Mouse (Mus musculus) brown adipose tissue, adult 24 weeks (tissue): ENCODE results near the gene B230104I21Rik. TPM values are rescaled to one million over a fixed set of nuclear protein-coding genes. Genes with fewer than 3 reads are reported as not detected.

ENCODE experiments used
- H3K27ac ChIP-seq: fragments of 200-500 bp; replicated peaks from 2 replicates; pipeline ENCODE4 v1.5.1; 2012; ENCODE audit warnings: low read depth, mild to moderate bottlenecking, low read length
- H3K4me1 ChIP-seq: fragments of 200-500 bp; 2 replicates; pipeline ENCODE4 v1.6.1; 2012; ENCODE audit warnings: low read length, mixed read lengths; ENCODE audit not compliant: control insufficient read depth, insufficient read depth, insufficient read length
- H3K4me3 ChIP-seq: fragments of 200-500 bp; 2 replicates; pipeline ENCODE4 v1.5.1; 2012; ENCODE audit warnings: low read depth, mild to moderate bottlenecking, low read length, moderate library complexity; ENCODE audit not compliant: insufficient read depth
- polyA plus RNA-seq: library from polyadenylated mRNA; stranded (reverse); fragments of >200 nt; gene quantifications from 2 replicates; pipeline ENCODE4 v1.2.4, GENCODE M21; 2012; ENCODE audit not compliant: missing spikeins, insufficient read depth, insufficient read length

The B230104I21Rik gene
- not detected in 2 replicates for polyA plus RNA-seq

DNA sequence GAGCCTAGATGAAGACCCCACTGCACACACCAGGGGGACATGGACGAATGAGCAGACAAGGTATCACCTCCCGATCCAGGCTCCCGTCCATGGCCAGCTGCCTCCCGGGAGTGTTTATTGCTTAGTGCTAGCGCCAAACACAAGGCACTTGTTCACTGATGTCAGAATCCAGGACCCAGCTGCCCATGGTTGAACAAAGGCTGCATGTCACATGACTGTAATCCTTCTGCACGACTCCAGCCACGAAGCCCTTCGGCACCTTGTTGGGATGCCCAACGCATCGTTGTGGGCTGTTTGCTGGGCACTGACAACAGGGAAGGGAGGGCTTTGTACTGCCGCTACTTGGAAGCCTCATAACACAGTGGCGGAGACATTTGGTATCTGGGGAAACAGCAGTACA is at the start of gene B230104I21Rik:
TSS of gene B230104I21Rik (plus strand) at position 367 of the 400 bp plus-strand sequence.
- Histone ChIP-seq H3K4me3 (peak within 1 kb of the TSS; percentile 54), H3K27ac (peak within 1 kb of the TSS; percentile 96), H3K4me1 (peaks cover 16% of the 10 kb centered on the region)

DNA sequence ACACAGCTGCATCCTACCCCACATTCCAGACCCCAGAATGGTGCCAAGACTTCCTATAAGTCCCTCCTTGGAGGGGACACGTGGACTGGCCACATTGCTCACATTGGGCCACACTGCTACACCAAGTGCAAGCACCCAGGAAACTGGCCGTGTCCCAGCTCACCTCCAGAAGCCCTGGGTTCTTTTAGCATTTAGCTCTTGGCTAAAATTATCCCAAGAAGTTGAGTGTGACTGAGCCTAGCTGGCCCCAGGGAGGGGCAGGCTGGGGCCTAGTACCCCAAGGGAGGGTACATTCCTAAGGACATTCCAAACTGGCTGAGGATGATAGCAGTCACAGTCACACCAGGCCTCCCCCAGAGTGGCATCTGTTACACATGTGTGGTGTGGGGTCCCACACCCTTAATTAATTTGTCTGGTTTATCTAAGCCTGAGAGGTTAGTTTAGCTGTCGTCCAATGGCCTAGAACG is 42.2 kb upstream of the B230104I21Rik start:
- Histone ChIP-seq H3K4me3 (no peak overlapping the region), H3K27ac (no peak overlapping the region), H3K4me1 (no peaks in the 10 kb centered on the region)

DNA sequence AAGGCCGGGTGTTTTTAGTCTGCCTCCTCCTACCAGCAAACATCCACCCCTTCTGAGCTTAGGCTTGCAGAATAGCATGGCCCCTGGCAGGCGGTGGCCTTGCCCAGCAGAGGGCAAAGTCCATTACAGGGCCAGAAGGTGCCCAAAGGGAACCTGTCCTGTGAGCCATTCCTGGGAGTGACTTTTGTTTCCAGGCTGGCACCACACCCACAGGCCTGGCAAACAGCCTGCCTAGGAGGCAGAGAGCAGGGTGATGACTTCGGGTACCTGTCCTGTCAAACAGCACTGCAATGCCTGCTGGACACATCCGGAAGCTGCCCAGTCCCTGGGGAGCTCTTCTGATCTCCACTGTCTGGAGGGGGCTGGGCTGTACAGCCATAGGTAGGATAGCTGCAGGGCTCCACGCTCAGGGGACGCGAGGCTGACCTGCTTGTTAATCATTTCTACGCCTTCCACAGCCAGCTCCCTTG is 41.6 kb upstream of the B230104I21Rik start:
- no peaks in the 10 kb centered on the region for H3K4me1 ChIP-seq
- H3K4me3 ChIP-seq: no peak overlapping the region
- H3K27ac ChIP-seq: no peak overlapping the region

DNA sequence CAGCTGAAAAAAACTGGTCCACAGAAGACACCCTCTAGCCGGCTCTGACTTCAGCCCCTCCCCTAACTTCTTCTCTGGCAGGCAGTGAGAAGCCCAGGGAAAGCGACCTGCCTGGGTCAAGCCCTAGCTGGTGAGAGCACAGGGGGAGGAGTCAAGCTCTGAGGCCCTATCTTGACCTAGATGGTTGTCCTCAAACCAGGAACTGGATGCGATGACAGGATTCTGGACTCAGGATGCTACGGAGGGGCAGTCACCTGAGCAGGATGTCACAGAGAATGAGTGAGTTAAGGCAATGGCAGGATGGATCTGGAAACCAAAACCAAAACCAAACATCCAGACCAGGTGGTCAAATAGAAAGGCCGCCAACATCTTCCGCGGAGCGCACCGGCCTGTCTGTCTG is 38.2 kb upstream of the B230104I21Rik start:
- Histone ChIP-seq H3K27ac (no peak overlapping the region), H3K4me1 (no peaks in the 10 kb centered on the region), H3K4me3 (no peak overlapping the region)

DNA sequence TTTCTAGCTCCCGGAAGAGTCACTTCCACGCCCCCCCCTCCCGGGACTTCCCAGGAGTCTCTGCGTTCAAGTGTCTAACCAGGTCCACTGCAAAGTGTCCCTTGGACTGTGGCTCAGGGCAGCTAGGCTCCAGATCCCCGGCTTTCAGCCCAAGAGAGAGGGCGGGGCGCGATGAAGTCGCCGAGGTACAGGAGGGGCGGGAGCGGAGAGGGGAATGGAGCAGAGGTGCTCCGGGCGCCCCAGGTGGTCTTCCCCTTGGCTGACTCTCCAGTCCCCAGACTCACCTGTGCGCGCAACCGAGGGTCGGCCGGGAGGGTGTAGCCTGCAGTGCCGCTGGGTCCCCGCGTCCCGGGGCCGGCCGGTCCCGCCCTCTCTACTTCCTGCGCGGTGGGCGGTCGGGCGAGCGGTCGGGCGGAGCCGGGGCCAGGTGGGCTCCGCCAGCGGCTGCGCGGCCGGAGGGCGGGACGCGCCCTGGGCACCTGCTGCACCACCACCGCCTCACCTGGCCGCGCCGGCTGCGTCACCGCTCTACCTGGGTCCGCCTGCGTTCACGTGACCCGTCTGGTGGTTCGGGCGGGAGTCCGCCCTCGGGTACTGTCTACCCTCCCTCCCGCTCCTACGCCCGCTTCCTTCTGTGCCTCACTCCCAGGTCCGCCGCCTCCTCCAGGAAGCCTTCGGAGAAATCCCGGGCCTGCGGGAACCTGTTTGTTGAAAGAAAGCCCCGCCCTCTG is 36.2 kb upstream of the B230104I21Rik start:
- H3K4me3 ChIP-seq: peak overlapping the region; percentile 38
- H3K4me1 ChIP-seq: no peaks in the 10 kb centered on the region
- no peak overlapping the region for H3K27ac ChIP-seq

DNA sequence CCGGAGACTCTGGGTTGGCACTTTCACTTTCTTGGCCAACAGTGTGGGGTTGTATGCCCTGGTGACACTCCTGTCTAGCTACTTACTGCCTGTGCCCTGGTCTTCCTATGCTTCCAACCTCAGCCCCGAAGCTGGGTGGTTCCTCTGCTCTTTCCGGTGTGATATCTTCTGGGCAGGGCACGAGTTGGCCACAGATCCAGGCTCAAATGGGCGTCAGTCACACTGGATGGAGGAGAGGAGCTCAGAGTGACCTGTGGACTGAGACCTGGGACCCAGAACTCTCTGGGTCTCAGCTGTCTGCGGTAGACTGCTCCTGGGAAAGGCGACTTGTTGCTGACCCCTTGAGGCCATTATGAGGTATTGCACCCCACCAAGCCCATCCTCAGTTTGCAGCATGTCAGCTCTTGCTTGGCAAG is 34.5 kb upstream of the B230104I21Rik start, which contains the start of gene Arhgef16:
TSS of gene Arhgef16 (minus strand) at position 211 of the 416 bp plus-strand sequence.
- H3K4me3 ChIP-seq: no peak within 1 kb of the TSS
- H3K27ac ChIP-seq: no peak within 1 kb of the TSS
- H3K4me1 ChIP-seq: no peaks in the 10 kb centered on the region

DNA sequence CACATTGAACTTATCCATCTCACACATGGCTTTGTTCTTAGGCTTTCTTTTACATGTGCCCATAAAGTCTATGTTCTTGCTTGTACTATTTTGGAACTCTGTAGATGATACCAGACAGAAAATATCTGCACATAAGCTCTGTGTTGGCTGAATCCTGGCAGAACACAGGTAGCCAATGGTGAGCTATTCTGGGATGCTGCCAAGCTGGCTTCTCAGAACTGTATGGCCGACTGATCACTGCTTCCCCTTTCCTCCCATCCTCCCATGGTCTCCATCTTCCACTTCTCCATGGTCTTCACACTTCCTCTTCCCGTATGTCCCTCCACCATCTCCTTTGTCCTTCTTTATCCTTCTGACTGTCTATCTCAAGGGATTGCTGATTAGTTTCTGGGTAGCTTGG is 26.8 kb upstream of the B230104I21Rik start:
- Histone ChIP-seq H3K4me1 (no peaks in the 10 kb centered on the region), H3K4me3 (no peak overlapping the region), H3K27ac (no peak overlapping the region)

DNA sequence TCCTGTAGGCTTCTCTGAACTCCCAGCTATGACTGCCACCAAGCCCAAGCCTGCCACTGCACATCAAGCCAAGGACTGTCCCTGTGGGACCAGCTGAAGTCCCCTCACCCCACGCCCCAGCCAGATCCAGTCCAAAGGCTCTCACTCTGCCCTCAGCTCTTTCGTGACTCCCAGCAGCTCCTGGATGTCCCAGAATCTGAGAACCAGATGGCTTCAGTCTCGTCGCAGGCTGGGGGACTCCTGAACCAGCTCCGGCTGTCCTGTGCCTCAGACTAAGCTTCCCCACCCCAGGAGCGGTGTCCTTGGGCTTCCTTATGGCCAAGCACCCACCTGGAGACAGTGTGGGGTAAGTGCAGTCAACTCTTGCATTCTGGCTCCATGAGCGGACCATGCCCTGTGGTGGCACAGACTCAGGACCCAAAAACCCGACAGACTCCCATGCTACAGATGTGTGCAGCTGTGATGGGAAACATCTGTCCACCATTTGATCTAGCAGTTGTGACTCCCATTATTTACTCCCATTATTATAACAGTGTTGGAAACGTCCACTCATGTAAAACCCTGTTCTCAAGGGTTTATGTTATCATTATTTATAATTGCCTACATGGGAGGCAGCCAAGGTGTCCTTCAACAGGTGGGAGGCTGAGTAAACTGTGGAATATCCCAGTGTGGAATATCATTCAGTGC is 25.2 kb upstream of the B230104I21Rik start:
- H3K4me3 ChIP-seq: no peak overlapping the region
- no peaks in the 10 kb centered on the region for H3K4me1 ChIP-seq
- H3K27ac ChIP-seq: no peak overlapping the region

DNA sequence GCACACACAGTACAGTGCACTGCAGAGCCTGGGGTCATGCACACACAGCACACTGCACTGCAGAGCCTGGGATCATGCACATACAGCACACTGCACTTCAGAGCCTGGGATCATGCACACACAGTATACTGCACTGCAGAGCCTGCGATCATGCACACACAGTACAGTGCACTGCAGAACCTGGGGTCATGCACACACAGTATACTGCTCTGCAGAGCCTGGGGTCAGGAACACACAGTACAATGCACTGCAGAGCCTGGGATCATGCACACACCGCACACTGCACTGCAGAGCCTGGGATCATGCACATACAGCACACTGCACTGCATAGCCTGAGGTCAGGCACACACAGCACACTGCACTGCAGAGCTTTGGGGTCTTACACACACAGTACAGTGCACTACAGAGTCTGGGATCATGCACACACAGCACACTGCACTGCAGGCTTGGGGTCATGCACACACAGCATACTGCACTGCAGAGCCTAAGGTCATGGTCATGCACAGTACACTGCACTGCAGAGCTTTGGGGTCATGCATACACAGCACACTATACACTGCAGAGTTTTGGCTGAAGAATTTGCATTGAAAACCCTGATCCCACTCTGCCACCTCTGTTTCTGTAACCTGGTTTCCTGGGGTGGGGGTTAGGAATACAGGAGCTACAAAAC is 23.6 kb upstream of the B230104I21Rik start:
- H3K4me1 ChIP-seq: no peaks in the 10 kb centered on the region
- H3K27ac ChIP-seq: no peak overlapping the region
- H3K4me3 ChIP-seq: no peak overlapping the region

DNA sequence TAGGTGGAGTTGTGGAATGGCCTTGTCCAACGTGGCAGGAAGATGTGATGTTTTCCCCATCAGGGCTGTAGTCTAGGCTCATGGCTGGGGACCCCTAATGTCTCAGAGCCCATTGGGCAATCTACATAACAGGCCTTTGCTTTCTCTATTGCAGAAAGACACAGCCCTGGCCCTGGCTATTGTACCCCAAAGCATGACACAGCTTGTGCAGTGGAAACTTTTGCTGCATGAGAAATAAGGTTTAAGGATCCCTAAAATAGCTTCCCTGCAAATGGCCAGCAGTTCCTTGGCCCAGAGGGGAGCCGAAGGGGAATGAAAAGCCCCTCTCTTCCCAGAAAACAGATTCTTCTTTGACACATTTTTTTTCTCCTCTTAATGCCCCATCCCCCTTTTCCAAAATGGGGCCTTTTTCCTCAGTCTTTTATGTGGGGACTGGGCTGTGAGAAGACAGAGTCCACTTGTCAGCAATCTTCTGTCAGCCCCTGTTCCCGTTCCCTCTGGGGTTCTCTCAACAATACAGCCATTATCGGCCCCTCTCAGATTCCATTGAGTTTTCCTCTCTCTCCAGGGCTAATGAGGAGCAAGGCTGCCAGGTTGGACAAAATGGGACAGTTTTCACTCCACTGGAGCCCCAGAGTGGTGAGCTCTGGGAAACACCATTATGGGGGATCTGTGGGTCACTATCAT is 22.8 kb upstream of the B230104I21Rik start:
- H3K4me3 ChIP-seq: no peak overlapping the region

DNA sequence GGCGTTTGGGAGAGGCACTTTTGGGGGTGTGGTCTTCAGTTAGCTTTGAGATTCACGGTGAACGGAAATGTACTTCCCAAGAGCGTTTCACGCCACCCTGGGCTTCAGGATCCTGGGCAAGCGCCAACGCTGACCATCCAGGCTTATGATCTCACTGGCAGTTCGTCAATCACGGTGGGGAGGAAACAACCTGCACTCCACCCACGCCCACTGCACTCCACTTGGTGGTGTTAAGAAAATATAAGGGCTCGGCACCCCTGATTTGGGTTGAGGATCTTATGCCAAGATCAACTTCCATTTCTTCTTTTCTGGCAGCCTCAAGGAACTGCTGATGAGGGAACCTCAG is 22.3 kb upstream of the B230104I21Rik start:
- Histone ChIP-seq H3K4me3 (no peak overlapping the region), H3K4me1 (no peaks in the 10 kb centered on the region), H3K27ac (no peak overlapping the region)

More for the DNA sequence above, 22.8 kb upstream of the B230104I21Rik start:
- no peak overlapping the region for H3K27ac ChIP-seq
- H3K4me1 ChIP-seq: no peaks in the 10 kb centered on the region

DNA sequence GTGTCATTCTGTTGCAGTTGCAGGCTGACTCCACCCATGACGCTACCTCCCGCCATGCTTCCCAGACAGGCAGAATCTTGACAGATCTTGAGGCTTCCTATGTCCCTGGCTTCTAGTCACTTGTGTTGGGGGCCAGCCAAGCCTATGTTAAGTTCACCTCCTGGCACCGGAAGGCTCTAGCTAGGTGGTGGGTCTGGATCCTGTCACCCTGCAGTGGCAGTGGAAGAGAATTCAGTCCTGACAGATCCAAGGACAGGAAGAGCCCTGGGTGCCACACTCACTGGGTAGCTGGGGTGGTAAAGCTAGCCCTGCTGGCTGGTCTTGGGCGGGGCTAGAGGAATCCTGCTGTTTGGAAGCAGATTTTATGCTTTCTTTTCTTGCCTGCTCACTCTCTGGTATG is 10.5 kb upstream of the B230104I21Rik start:
- Histone ChIP-seq H3K4me3 (no peak overlapping the region), H3K4me1 (no peaks in the 10 kb centered on the region), H3K27ac (no peak overlapping the region)

DNA sequence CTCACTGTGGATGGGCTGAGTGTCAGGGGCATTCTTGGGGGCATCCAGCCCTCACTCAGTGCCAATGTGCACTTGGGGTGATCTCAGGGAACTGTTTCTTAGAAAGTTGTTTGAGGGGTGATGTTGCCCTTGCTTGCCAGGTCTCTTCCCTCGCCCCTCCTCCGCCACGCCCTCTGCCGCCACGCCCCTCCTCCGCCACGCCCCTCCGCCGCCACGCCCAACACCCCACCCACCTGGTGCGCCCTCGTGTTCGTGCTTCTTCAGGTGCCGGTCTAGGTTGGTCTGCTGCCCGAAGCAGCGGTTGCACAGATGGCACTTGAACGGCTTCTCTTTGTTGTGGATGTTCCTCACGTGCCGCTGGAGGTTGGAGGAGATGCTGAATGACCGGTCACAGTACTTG is 7.5 kb upstream of the B230104I21Rik start:
- H3K27ac ChIP-seq: no peak overlapping the region
- H3K4me1 ChIP-seq: peaks cover 3% of the 10 kb centered on the region; the same call in 1 of the 2 replicates
- H3K4me3 ChIP-seq: no peak overlapping the region

DNA sequence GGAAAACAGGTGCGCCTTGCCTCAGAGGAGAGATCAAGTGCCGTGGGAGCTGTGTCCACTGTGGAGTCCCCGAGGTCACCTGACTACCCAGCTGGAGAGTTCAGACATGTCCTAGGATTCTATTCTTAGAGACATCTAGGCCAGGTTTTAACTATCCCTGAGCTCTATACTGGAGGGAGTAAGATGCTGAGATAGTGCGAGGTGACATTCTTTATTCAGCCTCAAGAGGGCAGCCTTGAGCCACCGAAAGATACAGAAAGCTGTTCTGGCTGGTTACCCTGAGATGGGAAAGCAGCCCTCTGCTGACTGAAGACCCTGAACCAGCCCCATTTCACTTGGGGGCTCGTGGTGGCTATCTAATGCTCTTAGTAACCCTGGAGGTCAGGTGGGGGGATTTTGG is 7.1 kb upstream of the B230104I21Rik start:
- no peak overlapping the region for H3K27ac ChIP-seq
- peaks cover 3% of the 10 kb centered on the region; the same call in 1 of the 2 replicates for H3K4me1 ChIP-seq
- no peak overlapping the region for H3K4me3 ChIP-seq

DNA sequence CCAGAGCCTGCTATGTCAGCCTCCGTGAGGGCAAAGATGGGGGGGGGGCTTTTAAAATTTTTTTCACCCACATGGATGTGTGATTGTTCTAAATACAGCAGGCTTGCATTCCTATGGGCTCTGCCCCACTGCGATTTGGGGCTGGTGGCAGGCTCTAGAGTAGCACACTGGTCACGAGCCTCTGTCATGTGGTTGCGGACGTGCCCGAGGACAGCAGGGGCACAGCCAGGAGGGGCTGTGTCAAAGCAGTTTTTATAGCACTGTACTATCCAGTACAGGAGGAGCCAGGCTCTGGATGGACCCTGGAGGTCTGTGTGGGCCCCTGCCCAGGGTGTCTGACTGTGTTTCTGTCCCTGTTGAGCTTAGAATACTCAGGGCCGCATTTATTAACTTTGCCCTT is 5.9 kb upstream of the B230104I21Rik start:
- H3K27ac ChIP-seq: no peak overlapping the region

More for the DNA sequence above, 5.9 kb upstream of the B230104I21Rik start:
- Histone ChIP-seq H3K4me3 (no peak overlapping the region), H3K4me1 (peaks cover 3% of the 10 kb centered on the region; the same call in 1 of the 2 replicates)
